Mouse (Mus musculus): ENCODE measurements around the gene Fbxo22. TPM values are rescaled to one million over a fixed set of nuclear protein-coding genes. Genes with fewer than 3 reads are reported as not detected.
A peak's percentile ranks its signal among the peaks of the same experiment; 100 is the strongest.

The Fbxo22 gene
- polyA plus RNA-seq, 1 experiment from 2014 or later, result 42.6 TPM

GRCm38 (mm10) chr9:55199348-55199747 lies 9.4 kb upstream of the Fbxo22 start:
- Histone ChIP-seq H3K27ac (no peak overlapping the region), H3K9me3 (replicated peaks; ENCODE audit: low read length) (no peaks in the 10 kb centered on the region), H3K4me2 (ENCODE audit: low read length) (no peak overlapping the region), H3K4me3 (replicated peaks; ENCODE audit: low read depth, low read length) (no peak overlapping the region), H3K4me1 (replicated peaks; ENCODE audit: insufficient read depth, low read length) (no peaks in the 10 kb centered on the region), H3K27me3 (ENCODE audit: insufficient read depth, low read length) (no peaks in the 10 kb centered on the region), H3K36me3 (ENCODE audit: insufficient read depth, low read length) (0 out of 2 replicates have a peak, but pooled peaks cover 1% of the 10 kb centered on the region), H3K9ac (ENCODE audit: low read depth, low read length) (no peak overlapping the region)
- TF ChIP-seq CTCF (IDR thresholded peaks at IDR 0.05; ENCODE audit: low read depth), result peak; percentile 19; the same call in 1 of the 2 replicates
- 87% methylated on average over 2 of the region's 2 CpGs for WGBS
- ATAC-seq (replicated peaks; ENCODE audit: low FRiP score, low read depth) (no peak), DNase-seq (ENCODE audit: low spot score) (no peak)

- H3K9me3 ChIP-seq (replicated peaks; ENCODE audit: low read length), result no peaks in the 10 kb centered on the region
- TF ChIP-seq CTCF (IDR thresholded peaks at IDR 0.05; ENCODE audit: low read depth), result no peak
- ATAC-seq (replicated peaks; ENCODE audit: low FRiP score, low read depth) (no peak; the same call in 1 of the 2 replicates), DNase-seq (ENCODE audit: low spot score) (no peak)
- WGBS, result 4% methylated on average over 2 of the region's 2 CpGs
- H3K9ac ChIP-seq (ENCODE audit: low read depth, low read length), result peak overlapping the region; percentile 74
- 0 out of 2 replicates have a peak, but pooled peaks cover 7% of the 10 kb centered on the region for H3K36me3 ChIP-seq (ENCODE audit: insufficient read depth, low read length)
- H3K4me1 ChIP-seq (replicated peaks; ENCODE audit: insufficient read depth, low read length), result peaks cover 16% of the 10 kb centered on the region
- H3K27ac ChIP-seq, result peak overlapping the region; percentile 87
- H3K4me3 ChIP-seq (replicated peaks; ENCODE audit: low read depth, low read length), result peak overlapping the region; percentile 59
- no peaks in the 10 kb centered on the region for H3K27me3 ChIP-seq (ENCODE audit: insufficient read depth, low read length)
- H3K4me2 ChIP-seq (ENCODE audit: low read length), result peak overlapping the region; percentile 93
Observed at GRCm38 (mm10) chr9:55208458-55208789, 301 bp upstream of the Fbxo22 start.

- no peak for TF ChIP-seq CTCF (IDR thresholded peaks at IDR 0.05; ENCODE audit: low read depth)
- Histone ChIP-seq H3K9me3 (replicated peaks; ENCODE audit: low read length) (no peaks in the 10 kb centered on the region), H3K27ac (no peak overlapping the region), H3K4me2 (ENCODE audit: low read length) (no peak overlapping the region), H3K4me1 (replicated peaks; ENCODE audit: insufficient read depth, low read length) (peaks cover 16% of the 10 kb centered on the region), H3K9ac (ENCODE audit: low read depth, low read length) (no peak overlapping the region), H3K27me3 (ENCODE audit: insufficient read depth, low read length) (no peaks in the 10 kb centered on the region), H3K36me3 (ENCODE audit: insufficient read depth, low read length) (peaks cover 26% of the 10 kb centered on the region), H3K4me3 (replicated peaks; ENCODE audit: low read depth, low read length) (no peak overlapping the region)
- DNase-seq (ENCODE audit: low spot score), result no peak
- WGBS, result 72% methylated on average over 4 of the region's 4 CpGs
- ATAC-seq (replicated peaks; ENCODE audit: low FRiP score, low read depth), result no peak
Observed at GRCm38 (mm10) chr9:55211611-55212010, 2.9 kb downstream of the Fbxo22 start.

- no peak for DNase-seq (ENCODE audit: low spot score)
- TF ChIP-seq CTCF (IDR thresholded peaks at IDR 0.05; ENCODE audit: low read depth), result no peak
- H3K9me3 ChIP-seq (replicated peaks; ENCODE audit: low read length), result no peaks in the 10 kb centered on the region
- ATAC-seq (replicated peaks; ENCODE audit: low FRiP score, low read depth), result no peak
- H3K4me3 ChIP-seq (replicated peaks; ENCODE audit: low read depth, low read length), result no peak overlapping the region
- WGBS, result 94% methylated on average over 1 of the region's 1 CpGs
- H3K9ac ChIP-seq (ENCODE audit: low read depth, low read length), result no peak overlapping the region
- H3K36me3 ChIP-seq (ENCODE audit: insufficient read depth, low read length), result peaks cover 39% of the 10 kb centered on the region
- H3K4me1 ChIP-seq (replicated peaks; ENCODE audit: insufficient read depth, low read length), result peaks cover 12% of the 10 kb centered on the region
- H3K4me2 ChIP-seq (ENCODE audit: low read length), result no peak overlapping the region
- H3K27ac ChIP-seq, result no peak overlapping the region
- no peaks in the 10 kb centered on the region for H3K27me3 ChIP-seq (ENCODE audit: insufficient read depth, low read length)
Observed at GRCm38 (mm10) chr9:55213396-55213795, 4.7 kb downstream of the Fbxo22 start.

GRCm38 (mm10) chr9:55215056-55215455 lies 6.3 kb downstream of the Fbxo22 start:
- Histone ChIP-seq H3K4me3 (replicated peaks; ENCODE audit: low read depth, low read length) (no peak overlapping the region), H3K4me2 (ENCODE audit: low read length) (no peak overlapping the region), H3K27ac (no peak overlapping the region), H3K27me3 (ENCODE audit: insufficient read depth, low read length) (no peaks in the 10 kb centered on the region), H3K36me3 (ENCODE audit: insufficient read depth, low read length) (peaks cover 52% of the 10 kb centered on the region), H3K4me1 (replicated peaks; ENCODE audit: insufficient read depth, low read length) (peaks cover 4% of the 10 kb centered on the region), H3K9me3 (replicated peaks; ENCODE audit: low read length) (no peaks in the 10 kb centered on the region), H3K9ac (ENCODE audit: low read depth, low read length) (no peak overlapping the region)
- DNase-seq (ENCODE audit: low spot score) (peak; percentile 50), ATAC-seq (replicated peaks; ENCODE audit: low FRiP score, low read depth) (peak; percentile 62; the same call in 1 of the 2 replicates)
- WGBS, result 55% methylated on average over 3 of the region's 3 CpGs
- TF ChIP-seq CTCF (IDR thresholded peaks at IDR 0.05; ENCODE audit: low read depth), result no peak

GRCm38 (mm10) chr9:55215648-55216047 lies 6.9 kb downstream of the Fbxo22 start:
- no peak overlapping the region for H3K27ac ChIP-seq
- no peaks in the 10 kb centered on the region for H3K27me3 ChIP-seq (ENCODE audit: insufficient read depth, low read length)
- no peak overlapping the region for H3K4me2 ChIP-seq (ENCODE audit: low read length)
- no peak overlapping the region for H3K9ac ChIP-seq (ENCODE audit: low read depth, low read length)
- ATAC-seq (replicated peaks; ENCODE audit: low FRiP score, low read depth) (no peak), DNase-seq (ENCODE audit: low spot score) (no peak)
- no peaks in the 10 kb centered on the region for H3K9me3 ChIP-seq (replicated peaks; ENCODE audit: low read length)
- 92% methylated on average over 3 of the region's 3 CpGs for WGBS
- H3K4me1 ChIP-seq (replicated peaks; ENCODE audit: insufficient read depth, low read length), result no peaks in the 10 kb centered on the region
- H3K4me3 ChIP-seq (replicated peaks; ENCODE audit: low read depth, low read length), result no peak overlapping the region
- TF ChIP-seq CTCF (IDR thresholded peaks at IDR 0.05; ENCODE audit: low read depth), result no peak
- H3K36me3 ChIP-seq (ENCODE audit: insufficient read depth, low read length), result peaks cover 55% of the 10 kb centered on the region

- H3K9me3 ChIP-seq (replicated peaks; ENCODE audit: low read length), result no peaks in the 10 kb centered on the region
- peaks cover 58% of the 10 kb centered on the region for H3K36me3 ChIP-seq (ENCODE audit: insufficient read depth, low read length)
- no peak overlapping the region for H3K27ac ChIP-seq
- no peak for TF ChIP-seq CTCF (IDR thresholded peaks at IDR 0.05; ENCODE audit: low read depth)
- no peaks in the 10 kb centered on the region for H3K27me3 ChIP-seq (ENCODE audit: insufficient read depth, low read length)
- no peak overlapping the region for H3K9ac ChIP-seq (ENCODE audit: low read depth, low read length)
- no peak overlapping the region for H3K4me2 ChIP-seq (ENCODE audit: low read length)
- no peaks in the 10 kb centered on the region for H3K4me1 ChIP-seq (replicated peaks; ENCODE audit: insufficient read depth, low read length)
- WGBS, result 80% methylated on average over 2 of the region's 2 CpGs
- no peak overlapping the region for H3K4me3 ChIP-seq (replicated peaks; ENCODE audit: low read depth, low read length)
- no peak for ATAC-seq (replicated peaks; ENCODE audit: low FRiP score, low read depth)
- no peak for DNase-seq (ENCODE audit: low spot score)
Observed at GRCm38 (mm10) chr9:55216078-55216477, 7.4 kb downstream of the Fbxo22 start.

All from kidney, postnatal 0 days (tissue).